Mouse (Mus musculus) MEL (cell line): ENCODE results near the gene Commd3.

ENCODE experiments used
- CTCF ChIP-seq, 3 experiments: IDR thresholded peaks in 2 of 3; conservative IDR thresholded peaks in 1 of 3; 2 replicates each; pipeline ENCODE4 v1.5.1; 2011 to 2012; ENCODE audit warnings: low read length in 3 of 3, low read depth in 2 of 3, mild to moderate bottlenecking in 2 of 3, improper control_type of control experiment in 1 of 3, inconsistent platforms in 1 of 3, mixed read lengths in 1 of 3, moderate library complexity in 1 of 3; ENCODE audit not compliant: control insufficient read depth in 1 of 3, insufficient read depth in 1 of 3, poor library complexity in 1 of 3, severe bottlenecking in 1 of 3
- E2F4 ChIP-seq: IDR thresholded peaks from 2 replicates; pipeline ENCODE4 v1.6.1; 2011; ENCODE audit warnings: low read depth, low read length, improper control_type of control experiment, borderline replicate concordance
- MAX ChIP-seq: IDR thresholded peaks from 2 replicates; pipeline ENCODE4 v1.6.1; 2011; ENCODE audit warnings: low read length, improper control_type of control experiment
- POLR2A ChIP-seq, 2 experiments: IDR thresholded peaks; 2 replicates each; pipeline ENCODE4 v1.6.1; 2011 to 2012; ENCODE audit warnings: low read length in 2 of 2, mild to moderate bottlenecking in 2 of 2, control low read depth in 1 of 2, improper control_type of control experiment in 1 of 2, low read depth in 1 of 2, moderate library complexity in 1 of 2; ENCODE audit not compliant: control insufficient read depth in 1 of 2, insufficient read depth in 1 of 2, poor library complexity in 1 of 2
- TCF12 ChIP-seq: IDR thresholded peaks from 2 replicates; pipeline ENCODE4 v1.6.1; 2014; ENCODE audit warnings: low read depth, mild to moderate bottlenecking, inconsistent platforms, low read length, improper control_type of control experiment, moderate library complexity

- no peak for TF ChIP-seq POLR2A (IDR thresholded peaks at IDR 0.05; ENCODE audit: control insufficient read depth in 1 of 2, insufficient read depth in 1 of 2, low read depth in 1 of 2, low read length in 2 of 2, poor library complexity in 1 of 2)
- TF ChIP-seq E2F4, result no peak
- no peak for TF ChIP-seq TCF12
- no peak for TF ChIP-seq MAX
- TF ChIP-seq CTCF (IDR thresholded peaks at IDR 0.05 in 2 of 3, conservative IDR thresholded peaks at IDR 0.05 in 1 of 3; ENCODE audit: control insufficient read depth in 1 of 3, insufficient read depth in 1 of 3, low read depth in 2 of 3, low read length in 3 of 3, poor library complexity in 1 of 3, severe bottlenecking in 1 of 3), result no peak
Observed at GRCm38 (mm10) chr2:18722208-18722830, 50.1 kb downstream of the Commd3 start.
